In genomic region chr1:119256769-119257168, GRCm38 (mm10) we compare ENCODE assay signal across 8 mouse cellular contexts.
DNase-seq lines count a peak whose midpoint lies in the region; ATAC-seq and TF ChIP-seq lines count a peak whose summit lies in the region.

No protein-coding gene starts in this region.

- no peak overlapping the region for H3K4me3 ChIP-seq in embryonic facial prominence, embryonic 14.5 days (ENCODE audit: low read depth, low read length)
- no peak overlapping the region for H3K4me3 ChIP-seq in embryonic facial prominence, embryonic 10.5 days
- no peak overlapping the region for H3K4me3 ChIP-seq in hindbrain, postnatal 0 days (ENCODE audit: low read length)

- 0 out of 2 replicates have a peak, but pooled peaks cover 3% of the 10 kb centered on the region for H3K4me1 ChIP-seq in embryonic facial prominence, embryonic 14.5 days (ENCODE audit: control insufficient read depth, insufficient read depth, low read length)
- 0 out of 2 replicates have a peak, but pooled peaks cover 4% of the 10 kb centered on the region for H3K4me1 ChIP-seq in embryonic facial prominence, embryonic 10.5 days
- H3K4me1 ChIP-seq in hindbrain, postnatal 0 days (ENCODE audit: insufficient read depth, low read length): peaks cover 14% of the 10 kb centered on the region; the same call in 1 of the 2 replicates

- H3K4me2 ChIP-seq in embryonic facial prominence, embryonic 14.5 days (ENCODE audit: low read depth, low read length): no peak overlapping the region
- H3K4me2 ChIP-seq in hindbrain, postnatal 0 days (ENCODE audit: low read depth, low read length): no peak overlapping the region

- H3K9me3 ChIP-seq in embryonic facial prominence, embryonic 14.5 days (ENCODE audit: control insufficient read depth, low read length): no peaks in the 10 kb centered on the region
- 0 out of 2 replicates have a peak, but pooled peaks cover 4% of the 10 kb centered on the region for H3K9me3 ChIP-seq in embryonic facial prominence, embryonic 10.5 days
- H3K9me3 ChIP-seq in hindbrain, postnatal 0 days (ENCODE audit: low read length): peaks cover 3% of the 10 kb centered on the region; the same call in 1 of the 2 replicates

- no peaks in the 10 kb centered on the region for H3K27me3 ChIP-seq in embryonic facial prominence, embryonic 14.5 days (replicated peaks; ENCODE audit: control insufficient read depth, insufficient read depth, low read length)
- no peaks in the 10 kb centered on the region for H3K27me3 ChIP-seq in embryonic facial prominence, embryonic 10.5 days (replicated peaks; ENCODE audit: low read depth, poor library complexity, severe bottlenecking)
- no peaks in the 10 kb centered on the region for H3K27me3 ChIP-seq in hindbrain, postnatal 0 days (ENCODE audit: insufficient read depth, low read length)

- WGBS in embryonic facial prominence, embryonic 14.5 days: 85% methylated on average over 8 of the region's 8 CpGs
- 77% methylated on average over 8 of the region's 8 CpGs for WGBS in embryonic facial prominence, embryonic 10.5 days
- WGBS in hindbrain, postnatal 0 days: 34% methylated on average over 8 of the region's 8 CpGs

- no peak for DNase-seq in embryonic facial prominence, embryonic 14.5 days (ENCODE audit: low spot score)
- DNase-seq in embryonic facial prominence, embryonic 10.5 days (ENCODE audit: low spot score): no peak
- peak; percentile 56 for DNase-seq in adrenal gland, adult 2 months
- peak; percentile 91 for DNase-seq in hindbrain, postnatal 0 days (ENCODE audit: low spot score)
- DNase-seq in lung, postnatal 25 days (ENCODE audit: low spot score): peak; percentile 14
- DNase-seq in liver: no peak
- no peak for DNase-seq in testis, postnatal 10 days (ENCODE audit: low spot score)

- H3K27ac ChIP-seq in embryonic facial prominence, embryonic 14.5 days (replicated peaks; ENCODE audit: low read depth, low read length): no peak overlapping the region
- no peak overlapping the region for H3K27ac ChIP-seq in embryonic facial prominence, embryonic 10.5 days (replicated peaks)
- 0 out of 2 replicates have a peak overlapping the region, but pooled peaks have one; percentile 17 for H3K27ac ChIP-seq in hindbrain, postnatal 0 days

- no peaks in the 10 kb centered on the region for H3K36me3 ChIP-seq in embryonic facial prominence, embryonic 14.5 days (ENCODE audit: control insufficient read depth, insufficient read depth, low read length)
- H3K36me3 ChIP-seq in embryonic facial prominence, embryonic 10.5 days (replicated peaks): no peaks in the 10 kb centered on the region
- H3K36me3 ChIP-seq in hindbrain, postnatal 0 days (ENCODE audit: insufficient read depth, low read length): no peaks in the 10 kb centered on the region

- H3K9ac ChIP-seq in embryonic facial prominence, embryonic 14.5 days (ENCODE audit: low read depth, low read length): no peak overlapping the region
- H3K9ac ChIP-seq in hindbrain, postnatal 0 days (replicated peaks; ENCODE audit: low read length): no peak overlapping the region

- peak; percentile 47; the same call in 1 of the 2 replicates for ATAC-seq in embryonic facial prominence, embryonic 14.5 days (ENCODE audit: low read depth)
- peak; percentile 53 for ATAC-seq in frontal cortex, adult (ENCODE audit: low TSS enrichment)
- ATAC-seq in hindbrain, postnatal 0 days: peak; percentile 94

- peak; percentile 13; the same call in 1 of the 2 replicates for TF ChIP-seq CTCF in hindbrain, postnatal 0 days (IDR thresholded peaks at IDR 0.05; ENCODE audit: low read depth)

Comparison
In these comparisons a context has a peak if more than half of its experiments do, and no peak if none do; other contexts are left out.
1. DNase-seq: peak in adrenal gland, adult 2 months (single experiment), hindbrain, postnatal 0 days (single experiment) and lung, postnatal 25 days (single experiment); none in embryonic facial prominence, embryonic 14.5 days (single experiment), embryonic facial prominence, embryonic 10.5 days (single experiment), liver (single experiment) and testis, postnatal 10 days (single experiment).
2. Peak in every context shown above with its lines, with median percentiles within 50 percentile points of each other: ATAC-seq.